Mouse (Mus musculus): ENCODE results near the gene Dtx3.
A peak's percentile ranks its signal among the peaks of the same experiment; 100 is the strongest.

Gene Dtx3

DNA sequence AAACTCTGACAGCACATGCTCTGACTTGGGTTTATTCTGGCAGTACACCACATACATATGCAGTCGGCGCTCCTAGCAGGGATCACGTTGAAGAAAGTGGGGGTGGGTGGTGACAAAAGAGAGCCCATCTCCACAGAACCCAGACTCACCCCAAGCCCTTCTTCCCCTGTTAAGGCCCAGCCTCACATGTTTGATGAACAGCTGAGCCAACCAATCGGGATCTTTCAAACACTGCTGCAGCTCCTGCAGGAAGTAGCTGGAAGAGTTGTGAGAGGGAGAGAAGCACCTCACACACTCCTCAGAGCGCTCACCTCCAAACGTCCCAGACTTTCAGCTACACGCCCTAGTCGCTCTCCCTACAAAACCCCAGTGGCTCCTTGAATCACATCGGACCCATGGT lies 10.4 kb downstream of the Dtx3 start:
- DNase-seq: no peak

DNA sequence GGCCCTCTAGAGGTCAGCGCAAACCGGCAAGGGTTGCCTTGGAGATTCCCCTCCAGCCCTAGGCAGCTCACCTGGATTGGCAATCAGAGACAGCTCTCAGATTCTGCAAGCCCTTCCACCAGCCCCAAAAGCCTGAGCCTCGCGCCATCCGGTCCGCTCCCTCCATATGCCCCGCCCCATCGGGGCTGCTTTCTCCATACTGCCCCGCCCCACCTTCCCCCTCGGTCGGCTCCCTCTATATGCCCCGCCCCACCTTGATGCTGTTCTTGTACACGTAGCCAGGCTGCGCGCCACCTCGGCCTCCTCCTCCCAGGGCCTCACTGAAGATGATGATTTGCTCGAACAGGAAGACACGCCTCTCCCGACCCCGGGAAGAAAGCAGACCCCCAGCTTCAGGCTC lies 11.8 kb downstream of the Dtx3 start:
- DNase-seq: no peak

DNA sequence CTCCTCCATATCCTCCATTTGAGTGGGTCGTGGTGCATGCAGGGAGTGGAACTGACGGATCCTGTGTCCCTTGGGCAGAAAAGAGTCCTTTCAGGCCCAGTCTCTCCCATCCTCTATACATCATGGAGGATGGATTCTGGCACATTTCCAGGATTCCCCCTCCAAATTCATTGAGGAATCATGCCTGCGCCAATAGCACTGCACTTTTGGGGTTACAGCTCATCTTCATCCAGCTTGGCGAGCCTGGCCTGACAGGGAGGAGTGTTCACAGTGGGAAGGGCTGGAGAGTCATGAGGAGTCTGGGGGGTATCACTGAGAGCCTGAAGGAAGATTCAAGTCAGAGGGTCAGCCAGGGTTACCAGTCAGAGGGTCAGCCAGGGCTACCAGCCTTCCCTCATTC lies 12.9 kb downstream of the Dtx3 start:
- no peak for DNase-seq

DNA sequence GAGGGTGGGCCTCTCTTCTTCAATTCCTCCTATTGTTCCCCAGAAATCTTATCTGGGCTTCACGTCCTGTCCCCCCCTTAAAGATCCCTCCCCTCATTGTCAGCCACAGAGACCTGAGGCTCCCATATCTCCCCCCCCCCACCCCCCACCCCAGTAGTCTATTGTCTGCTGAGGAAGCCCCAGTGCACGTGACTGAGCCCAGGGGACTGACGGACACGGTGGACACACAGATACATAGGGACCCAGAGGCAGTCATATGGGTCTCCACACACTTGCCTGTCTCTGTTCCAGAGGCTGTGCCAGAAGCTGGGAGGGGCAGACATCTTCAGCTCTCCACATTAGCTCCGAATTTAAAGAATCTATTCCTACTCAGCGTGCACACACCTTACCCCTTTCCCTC lies 14.0 kb downstream of the Dtx3 start:
- no peak for DNase-seq

DNA sequence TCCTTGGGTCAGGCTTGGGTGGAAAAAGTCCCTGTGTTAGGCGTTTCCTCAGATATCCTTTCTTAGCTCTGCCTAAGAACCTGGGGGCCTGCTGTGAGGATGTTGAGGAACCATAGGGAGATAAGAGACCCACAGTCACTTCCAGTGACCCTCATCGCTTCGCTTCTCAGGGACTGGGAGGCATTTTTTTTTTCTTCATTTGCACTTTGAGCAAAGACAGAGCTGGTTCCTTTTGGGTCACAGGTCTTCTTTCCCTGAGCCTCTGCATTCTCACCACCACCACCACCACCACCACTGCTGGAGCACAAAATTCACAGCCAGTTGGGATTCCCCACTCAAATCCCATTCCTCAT lies 14.9 kb downstream of the Dtx3 start:
- DNase-seq: no peak

DNA sequence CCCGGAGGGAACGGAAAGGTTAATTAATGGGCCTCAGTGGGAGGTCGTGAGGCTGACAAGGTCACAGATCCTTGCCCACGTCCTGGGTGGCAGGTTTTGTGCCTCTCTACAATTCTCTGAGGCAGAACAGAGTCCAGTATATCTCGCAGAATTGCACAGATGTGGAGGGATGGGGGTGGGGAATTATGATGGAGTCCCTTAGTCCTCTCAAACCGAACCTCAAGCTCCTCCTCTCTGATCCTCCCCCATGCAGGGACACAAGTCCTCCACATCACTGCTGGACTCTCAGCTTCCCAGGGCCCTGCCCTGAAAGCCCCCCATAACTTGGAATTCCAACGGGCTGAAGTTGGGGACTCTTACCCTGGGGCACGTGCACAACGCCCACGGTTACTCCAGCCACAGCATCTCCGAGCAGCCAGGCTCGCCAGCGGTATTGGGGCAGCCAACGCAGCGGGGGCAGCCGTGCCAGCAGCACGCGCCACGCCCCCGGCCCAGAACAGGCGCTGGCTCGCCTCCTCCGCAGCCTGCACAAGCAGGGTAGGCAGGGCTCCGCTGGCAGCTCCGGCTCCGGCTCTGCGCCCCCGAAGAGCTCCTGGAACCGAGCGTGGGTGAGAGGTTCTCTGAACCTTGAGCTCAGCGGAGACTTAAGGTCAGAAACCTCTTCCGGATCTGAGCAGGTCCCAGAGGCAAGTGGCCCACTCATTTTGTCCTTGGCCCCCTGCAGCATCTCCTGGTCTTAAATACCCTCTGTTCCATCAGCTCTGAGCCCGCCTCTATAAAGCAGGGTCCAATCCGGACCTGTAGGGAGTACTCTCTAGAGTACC lies 15.4 kb downstream of the Dtx3 start, which contains the start of gene Slc26a10:
Gene Slc26a10 (minus strand): TSS at position 775 of the 824 bp plus-strand sequence.
- DNase-seq: no peak

DNA sequence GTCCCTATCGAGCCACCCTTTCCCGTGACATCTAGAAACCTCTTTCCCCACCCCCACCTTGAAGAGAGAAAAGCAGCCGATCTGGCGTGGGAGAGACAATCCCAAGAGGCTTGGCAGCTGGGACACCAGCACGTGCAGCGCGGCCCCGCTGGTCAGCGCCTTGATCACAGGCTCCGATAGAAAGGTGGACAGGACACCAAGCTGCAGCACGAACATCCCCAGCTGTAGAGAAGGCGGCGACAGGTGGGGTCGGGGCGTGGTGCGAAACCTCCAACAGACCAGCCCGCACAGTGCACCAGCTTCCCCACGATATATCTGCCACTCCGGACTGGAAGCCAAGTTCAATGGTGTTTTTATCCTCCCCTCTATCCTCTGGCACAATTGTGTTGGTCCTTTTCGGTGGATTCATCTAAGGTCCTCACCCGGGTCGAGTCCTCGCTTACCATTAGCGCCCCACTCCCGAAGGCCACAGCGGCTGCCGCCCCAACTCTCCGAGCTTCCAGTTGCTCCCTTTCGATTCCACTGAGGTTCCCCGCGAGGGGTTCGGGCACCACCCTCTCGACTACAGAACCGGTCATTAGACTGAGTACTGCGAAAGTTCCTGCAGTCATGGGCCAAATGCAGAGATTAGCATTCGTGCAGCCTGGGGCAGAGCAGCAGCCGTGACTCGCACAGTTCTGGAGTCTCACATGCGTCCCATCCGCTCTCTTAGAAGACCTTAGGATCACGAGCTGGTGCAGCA lies 17.1 kb downstream of the Dtx3 start:
- no peak for DNase-seq

DNA sequence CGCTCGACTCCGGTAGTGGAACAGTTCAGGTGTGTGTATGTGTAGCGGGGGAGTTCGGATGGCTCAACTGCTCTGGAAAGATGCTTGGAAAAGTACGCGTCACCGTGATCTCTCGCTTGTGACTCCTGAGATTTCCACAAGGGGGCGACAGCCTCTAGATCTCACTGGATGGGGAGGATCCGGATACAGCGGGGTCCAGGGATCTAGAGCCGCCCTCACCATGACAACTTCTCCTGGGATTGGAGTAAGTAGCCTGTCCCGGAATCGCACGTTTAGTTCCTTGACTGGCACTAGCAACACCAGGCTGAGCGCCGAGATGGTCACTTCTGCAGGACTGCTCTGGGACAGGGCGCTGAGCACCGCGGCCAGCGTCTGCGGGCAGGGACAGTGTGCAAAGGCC lies 17.8 kb downstream of the Dtx3 start:
- DNase-seq: peak in 1 of 2 experiments; percentile 73

DNA sequence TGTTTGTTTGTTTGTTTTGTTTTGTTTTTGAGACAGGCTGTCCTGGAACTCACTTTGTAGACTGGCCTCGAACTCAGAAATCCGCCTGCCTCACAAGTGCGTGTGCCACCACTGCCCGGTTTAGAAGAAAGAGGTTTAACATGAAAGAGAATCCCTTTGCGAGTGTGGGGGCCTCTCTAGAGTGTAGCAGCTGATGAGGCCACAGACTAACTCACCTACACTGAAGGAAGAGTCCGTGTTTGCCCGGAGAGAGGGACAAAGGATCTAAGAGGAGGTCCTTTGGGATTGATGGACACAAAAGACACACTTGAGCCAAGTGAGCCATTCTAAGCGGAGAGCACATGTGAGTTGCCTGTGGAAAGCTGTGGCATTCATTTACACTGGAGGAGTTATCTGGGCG lies 18.3 kb downstream of the Dtx3 start:
- no peak for DNase-seq

DNA sequence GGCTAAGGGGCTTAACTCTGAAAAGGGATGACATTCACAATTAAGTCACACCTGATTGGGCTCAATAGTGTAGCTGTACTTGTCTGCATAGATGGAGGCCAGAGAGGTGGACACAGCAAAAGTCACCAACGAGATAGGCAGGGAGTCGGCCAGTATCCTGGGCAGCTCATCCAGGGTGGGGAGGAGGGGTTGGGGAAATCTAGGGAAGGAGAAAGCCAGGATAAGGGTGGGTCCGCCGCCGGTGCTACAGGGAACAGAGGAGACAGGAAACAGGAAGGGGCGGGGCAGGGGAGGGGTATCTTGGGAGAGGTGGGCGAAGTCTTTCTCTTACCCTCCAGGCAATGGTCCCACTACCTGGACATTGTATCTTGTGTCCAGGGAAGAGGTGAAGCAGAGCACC lies 18.8 kb downstream of the Dtx3 start:
- DNase-seq: no peak

DNA sequence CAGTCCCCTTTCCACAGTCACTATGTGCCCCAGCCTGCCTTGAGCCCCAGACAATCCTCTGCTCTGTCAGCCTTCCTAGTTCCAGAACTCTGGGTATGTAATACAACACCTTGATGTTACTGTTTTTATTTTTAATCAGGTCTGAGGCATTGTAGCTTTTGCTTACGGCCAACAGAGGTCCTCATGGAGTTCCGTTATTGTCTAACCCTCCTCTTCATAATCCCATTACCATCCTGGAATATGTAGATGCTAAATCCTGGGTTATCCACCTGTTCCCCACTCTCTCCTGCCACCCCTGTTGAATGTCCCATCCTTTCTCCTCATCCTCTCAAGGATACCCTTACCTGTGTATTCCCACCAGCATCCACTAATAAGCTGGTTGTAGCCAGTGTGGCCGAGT lies 19.3 kb downstream of the Dtx3 start:
- no peak for DNase-seq

DNA sequence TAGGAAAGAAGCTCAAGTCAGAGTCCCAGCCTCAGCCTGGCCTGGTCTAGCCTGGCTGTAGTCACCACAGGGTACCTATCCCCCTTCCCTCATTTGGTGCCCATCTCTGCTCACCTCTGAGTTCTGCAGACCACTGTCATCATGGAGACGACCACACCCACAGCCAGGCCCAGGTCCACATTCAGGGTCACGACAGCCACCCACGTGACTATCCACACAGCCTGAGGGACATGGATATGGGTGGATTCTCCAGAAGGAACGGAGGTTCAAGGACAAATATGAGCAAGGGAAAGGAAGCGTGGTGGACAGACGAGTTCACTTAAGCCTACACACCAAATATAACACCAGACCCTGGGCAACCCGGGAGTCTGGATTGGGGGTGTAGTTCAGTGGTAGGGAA lies 21.4 kb downstream of the Dtx3 start:
- DNase-seq: no peak

DNA sequence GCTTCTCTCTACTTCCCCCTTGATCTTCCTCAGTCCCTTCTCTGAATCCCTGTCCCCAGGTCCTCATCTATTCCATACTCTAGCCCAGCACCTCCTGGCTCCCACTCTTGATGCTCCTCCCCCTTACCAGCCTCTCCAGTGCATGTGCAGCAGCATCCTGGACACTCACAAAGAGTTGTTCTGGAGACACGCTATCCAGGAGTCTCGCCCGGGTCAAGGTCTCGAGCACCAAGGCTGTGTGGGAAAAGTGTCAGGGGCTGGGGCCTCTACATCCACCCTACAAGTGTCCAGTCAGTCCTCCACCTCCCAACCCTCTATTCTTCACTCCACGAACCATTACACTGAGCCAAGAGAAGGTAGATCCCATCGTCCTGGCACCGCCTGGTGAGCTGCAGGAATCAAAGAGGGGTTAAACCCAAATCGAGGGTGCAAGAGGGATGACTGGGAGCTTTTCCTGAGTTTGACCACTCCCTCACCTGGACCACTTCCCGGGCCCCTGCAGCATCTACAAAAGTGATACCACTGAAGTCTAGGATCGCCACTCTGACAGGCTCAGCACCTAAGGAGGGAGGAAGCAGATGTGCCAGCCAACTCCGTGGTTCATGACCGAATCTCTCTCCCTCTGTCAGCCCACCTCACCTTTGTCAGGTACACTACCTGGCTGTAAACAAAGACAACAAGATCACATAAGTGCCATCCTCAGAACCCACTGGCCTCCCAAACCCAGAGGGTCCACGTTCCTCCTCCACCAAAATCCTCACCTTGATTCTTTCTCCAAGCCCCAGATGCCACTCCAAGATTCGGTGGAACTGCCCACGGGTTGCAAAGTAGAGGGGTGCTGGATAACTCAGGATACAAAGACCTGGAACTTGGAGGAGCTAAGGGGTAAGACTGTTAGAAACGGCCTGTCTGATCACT lies 22.1 kb downstream of the Dtx3 start:
- DNase-seq: no peak

DNA sequence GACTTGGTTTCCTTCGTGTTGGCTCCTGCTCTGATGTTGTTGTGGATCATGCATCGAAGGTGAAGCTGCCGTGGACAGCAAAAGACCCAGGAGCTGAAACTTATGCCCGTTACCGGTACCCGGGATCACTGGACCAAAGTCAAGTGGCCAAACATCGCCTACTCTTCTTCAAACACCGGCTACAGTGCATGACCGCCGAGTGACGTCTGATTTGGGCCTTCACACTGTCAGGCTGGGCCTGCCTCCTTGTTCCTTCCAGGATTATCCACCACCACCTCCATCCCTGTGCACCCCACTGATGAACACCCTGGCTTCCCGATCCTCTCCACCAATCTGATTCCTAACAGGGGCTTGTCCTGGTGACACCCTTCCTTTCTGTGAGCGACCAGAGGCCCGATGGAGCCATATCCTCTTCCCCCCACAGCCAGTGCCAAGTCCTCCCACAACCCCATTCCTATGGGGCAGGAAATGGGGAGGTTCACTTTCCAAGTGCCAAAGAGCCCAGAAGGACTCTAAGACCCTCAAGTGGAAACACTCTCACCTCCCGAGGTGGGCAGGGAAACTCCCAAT lies 23.8 kb downstream of the Dtx3 start:
- no peak for DNase-seq

DNA sequence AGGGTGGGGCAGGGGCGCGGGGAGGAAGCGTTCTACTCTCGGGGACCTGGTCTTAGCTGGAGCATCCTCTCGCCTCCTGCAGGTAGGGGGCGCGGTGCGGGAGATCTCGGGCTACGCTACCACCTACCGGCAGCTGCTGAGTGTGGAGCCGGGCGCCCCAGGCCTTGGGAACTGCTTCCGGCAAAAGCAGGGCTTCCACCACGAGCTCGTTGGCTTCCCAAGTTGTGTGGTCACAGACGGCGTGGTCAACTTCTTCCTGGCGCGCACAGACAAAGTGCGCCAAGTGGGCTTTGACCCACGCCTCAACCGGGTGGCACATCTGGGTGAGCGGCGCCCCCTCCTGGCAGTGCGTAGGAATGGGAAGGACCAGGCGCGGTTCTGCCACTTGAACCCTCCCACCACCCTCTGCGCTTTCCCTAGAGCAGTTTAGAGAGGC lies 24.7 kb downstream of the Dtx3 start:
- DNase-seq: peak; percentile 63 to 81

DNA sequence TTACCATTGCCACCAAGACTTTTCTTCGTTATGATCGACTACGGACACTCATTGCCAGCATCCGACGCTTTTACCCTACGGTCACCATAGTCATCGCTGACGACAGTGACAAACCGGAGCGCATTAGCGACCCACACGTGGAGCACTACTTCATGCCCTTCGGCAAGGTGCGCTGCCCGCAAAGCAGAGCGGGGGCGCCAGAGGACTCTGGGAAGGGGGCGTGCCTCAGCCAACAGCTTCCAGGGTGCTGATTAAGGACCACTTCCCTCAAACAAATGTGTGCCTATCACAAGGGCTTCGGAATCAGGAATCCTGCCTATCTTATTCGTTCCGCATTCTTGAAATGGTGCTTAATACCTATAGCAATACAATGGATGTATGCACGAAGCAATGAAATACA lies 25.5 kb downstream of the Dtx3 start:
- no peak for DNase-seq

DNA sequence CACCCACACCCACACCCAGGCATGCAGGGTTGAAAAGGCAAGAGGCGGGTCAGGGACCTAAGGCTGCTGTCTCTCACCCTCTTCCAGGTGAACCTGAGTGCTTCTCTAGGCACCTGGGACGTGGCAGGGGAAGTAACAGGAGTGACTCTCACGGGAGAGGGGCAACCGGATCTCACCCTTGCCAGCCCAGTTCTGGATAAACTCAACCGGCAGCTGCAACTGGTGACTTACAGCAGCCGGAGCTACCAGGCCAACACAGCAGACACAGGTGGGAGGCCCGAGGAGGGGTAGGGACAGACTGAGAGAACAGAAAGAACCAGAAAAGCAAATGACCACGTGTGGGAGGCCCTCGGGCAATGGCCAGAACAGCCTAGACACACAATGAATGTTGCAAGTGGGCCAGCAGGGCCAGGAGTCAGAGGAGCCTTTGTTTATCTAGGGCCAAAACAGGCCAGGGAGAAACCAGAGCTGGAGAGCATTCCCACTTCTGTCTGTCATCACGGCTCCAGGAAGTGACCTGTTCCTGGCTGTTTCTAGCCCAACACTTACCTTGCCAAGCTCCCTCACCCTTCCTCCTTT lies 27.8 kb downstream of the Dtx3 start:
- DNase-seq: no peak

DNA sequence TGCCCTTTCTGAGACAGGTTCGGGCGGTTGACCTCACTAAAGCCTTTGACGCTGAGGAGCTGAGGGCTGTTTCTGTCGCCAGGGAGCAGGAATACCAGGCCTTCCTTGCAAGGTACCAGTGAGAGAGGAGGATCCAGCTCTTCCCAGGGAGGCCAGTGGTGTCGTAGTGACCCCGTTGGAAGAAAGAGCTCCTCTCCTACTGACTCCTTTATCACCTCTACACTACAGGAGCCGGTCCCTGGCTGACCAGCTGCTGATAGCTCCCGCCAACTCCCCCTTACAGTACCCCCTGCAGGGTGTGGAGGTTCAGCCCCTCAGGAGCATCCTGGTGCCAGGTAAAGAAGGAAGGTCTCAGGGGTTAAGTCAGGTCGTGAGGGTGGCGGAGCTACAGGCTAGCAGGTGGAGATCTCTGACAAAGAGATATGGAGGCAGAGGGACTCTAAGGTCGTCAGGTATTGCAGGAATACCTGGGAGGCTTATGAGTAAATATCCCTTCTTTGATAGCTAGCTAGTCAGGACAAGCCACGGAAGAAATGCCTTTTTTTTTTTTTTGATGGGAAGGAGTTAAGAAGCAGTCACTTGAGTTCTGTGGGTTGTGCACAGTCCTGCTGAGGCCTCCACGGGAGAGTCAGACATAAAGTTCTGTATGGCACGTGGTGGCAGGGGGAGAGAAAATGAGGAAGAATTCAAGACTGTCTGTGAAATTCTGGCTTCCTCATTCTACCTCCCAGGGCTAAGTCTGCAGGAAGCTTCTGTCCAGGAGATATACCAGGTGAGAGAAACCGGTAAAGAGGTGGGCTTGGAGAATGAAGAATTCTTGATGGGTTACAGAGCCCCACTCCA lies 28.5 kb downstream of the Dtx3 start:
- DNase-seq: no peak

DNA sequence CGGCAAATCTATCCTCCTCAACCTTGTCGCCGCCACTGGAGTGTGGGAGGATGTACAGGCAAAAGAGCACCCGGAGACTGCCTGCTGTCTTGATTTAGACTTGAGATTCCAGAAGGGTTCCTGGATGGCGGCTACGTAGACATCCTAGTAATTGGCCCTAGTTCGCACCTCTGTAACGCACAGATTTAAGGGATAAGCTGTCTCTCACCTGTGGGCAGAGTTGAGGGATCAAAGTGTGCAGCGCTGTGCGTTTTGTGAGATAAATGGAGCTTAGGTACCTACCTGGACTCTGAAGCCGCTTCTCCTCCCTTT lies 29.2 kb downstream of the Dtx3 start:
- no peak for DNase-seq

DNA sequence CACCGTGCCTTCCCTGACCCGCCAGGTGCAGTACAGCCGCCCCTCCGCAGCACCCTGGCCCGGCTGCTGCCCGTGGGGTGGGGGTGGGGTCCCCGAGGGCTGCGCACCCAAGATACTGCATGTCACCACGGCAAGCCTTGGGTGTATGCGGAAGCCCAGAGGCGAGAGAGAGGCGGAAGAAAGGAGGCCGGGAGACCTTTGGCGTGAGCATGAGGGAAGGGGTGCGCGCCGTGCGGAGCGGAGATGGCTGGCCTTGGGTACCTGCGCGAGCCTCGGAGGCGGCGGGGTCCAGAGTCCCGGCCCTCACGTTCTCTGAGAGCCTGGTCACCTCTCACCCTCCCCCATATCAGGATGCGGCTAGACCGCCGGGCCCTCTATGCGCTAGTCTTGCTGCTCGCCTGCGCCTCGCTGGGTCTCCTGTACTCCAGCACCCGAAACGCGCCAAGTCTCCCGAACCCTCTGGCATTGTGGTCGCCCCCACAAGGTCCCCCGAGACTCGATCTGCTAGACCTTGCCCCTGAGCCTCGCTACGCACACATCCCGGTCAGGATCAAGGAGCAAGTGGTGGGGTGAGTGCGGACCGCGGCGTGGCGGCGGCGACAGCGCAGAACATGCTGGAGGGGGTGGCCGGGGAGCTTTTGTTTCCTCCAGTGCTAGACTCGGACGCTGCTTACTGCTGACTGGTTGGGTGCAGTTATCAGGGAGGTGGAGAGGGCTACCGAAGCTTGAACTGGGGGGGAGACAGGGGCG lies 29.7 kb downstream of the Dtx3 start:
- no peak for DNase-seq

DNA sequence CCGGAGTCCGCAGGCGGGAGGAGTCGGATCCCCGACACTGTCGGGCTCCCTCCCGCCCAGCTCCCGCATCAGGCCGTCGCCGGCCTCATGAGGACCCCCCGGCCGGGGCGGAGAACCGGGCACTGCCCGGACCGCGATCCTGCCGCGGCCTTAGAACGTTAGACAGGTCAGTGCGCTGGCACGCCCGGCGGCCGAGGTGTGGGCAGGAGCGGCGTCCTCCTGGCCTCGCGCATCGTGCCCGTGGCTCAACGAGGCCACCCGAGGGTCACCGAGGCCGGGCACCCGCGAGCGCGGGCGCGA lies 30.2 kb downstream of the Dtx3 start:
- DNase-seq: no peak
